25 mouse cellular contexts compared by ENCODE assay signal in the genomic region with DNA sequence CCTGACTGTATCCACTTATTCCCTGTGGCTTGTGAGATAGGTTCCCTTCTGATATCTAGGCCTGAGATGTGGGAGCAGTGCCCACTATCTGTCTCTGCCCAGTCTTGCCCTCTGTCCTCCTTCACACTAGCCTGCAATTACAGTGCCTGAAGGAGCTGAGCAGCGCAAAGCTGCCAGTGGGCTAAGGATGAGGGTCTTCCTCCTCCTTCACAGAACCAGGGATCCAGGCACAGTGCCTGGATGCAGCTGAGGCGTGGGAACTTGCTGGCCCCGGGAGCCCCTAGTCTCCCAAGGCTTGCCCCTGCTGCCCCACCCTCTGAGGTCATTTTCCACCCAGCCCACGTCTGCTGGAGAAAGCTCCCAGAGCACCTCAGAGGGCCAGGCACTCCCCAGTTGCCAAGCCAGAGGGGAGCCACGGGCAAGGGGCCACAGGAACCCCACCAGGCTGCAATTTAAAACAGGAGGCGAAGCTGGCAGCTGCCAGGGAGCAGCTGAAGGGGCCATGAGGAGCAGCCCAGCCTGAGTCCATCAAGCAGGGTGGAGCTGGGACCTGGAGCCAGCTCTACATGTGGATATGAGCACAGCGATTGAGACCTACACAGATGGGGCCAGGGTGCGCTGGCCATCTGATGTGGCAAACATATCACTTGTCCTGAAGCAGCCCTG. TPM values are rescaled to one million over a fixed set of nuclear protein-coding genes. Genes with fewer than 3 reads are reported as not detected.
A peak's percentile ranks its signal among the peaks of the same experiment; 100 is the strongest.
DNase-seq lines count a peak whose midpoint lies in the region; ATAC-seq lines count a peak whose summit lies in the region.
"Had no signal": no experiment of that assay in that cellular context is flagged by ENCODE, and none has a peak within 500 bp of the region (broad histone marks: within the 10 kb centered on the region; RNA-seq: fewer than 3 reads in every experiment).

No protein-coding gene starts in this region.

- no peak for DNase-seq in forebrain, embryonic 10.5 days (ENCODE audit: extremely low spot score, low spot score)
- no peak for DNase-seq in heart, embryonic 10.5 days (ENCODE audit: low spot score)
- DNase-seq in midbrain, embryonic 11.5 days (ENCODE audit: low spot score, missing footprints) = peak; percentile 45
- no peak for DNase-seq in midbrain, embryonic 14.5 days
- DNase-seq in heart, postnatal 36 days = peak; percentile 11 to 22
- DNase-seq in adrenal gland, adult 2 months = no peak
- DNase-seq: adrenal gland, postnatal 25 days; cerebellum, adult 18-20 months; kidney, adult 18-20 months; layer of hippocampus, postnatal 36 days; liver, postnatal 0 days; lung, postnatal 14 days; spleen, adult 18-20 months; thymus, postnatal 25 days had no signal

- no peak overlapping the region for H3K4me3 ChIP-seq in forebrain, embryonic 10.5 days
- H3K4me3 ChIP-seq in forebrain, embryonic 15.5 days = no peak overlapping the region
- H3K4me3 ChIP-seq in heart, embryonic 10.5 days = no peak overlapping the region
- no peak overlapping the region for H3K4me3 ChIP-seq in heart, embryonic 11.5 days (ENCODE audit: low read depth, low read length)
- H3K4me3 ChIP-seq in midbrain, embryonic 11.5 days (ENCODE audit: low read depth, low read length) = no peak overlapping the region
- no peak overlapping the region for H3K4me3 ChIP-seq in midbrain, embryonic 14.5 days (replicated peaks; ENCODE audit: low read depth, low read length)
- H3K4me3 ChIP-seq: erythroblast, embryonic 14.5 days had no signal

- no peaks in the 10 kb centered on the region for H3K4me1 ChIP-seq in forebrain, embryonic 10.5 days
- 0 out of 2 replicates have a peak, but pooled peaks cover 3% of the 10 kb centered on the region for H3K4me1 ChIP-seq in forebrain, embryonic 15.5 days
- H3K4me1 ChIP-seq in heart, embryonic 10.5 days = peaks cover 8% of the 10 kb centered on the region; the same call in 1 of the 2 replicates
- no peaks in the 10 kb centered on the region for H3K4me1 ChIP-seq in heart, embryonic 11.5 days (ENCODE audit: control insufficient read depth, insufficient read depth, low read length)
- no peaks in the 10 kb centered on the region for H3K4me1 ChIP-seq in midbrain, embryonic 11.5 days (ENCODE audit: control insufficient read depth, insufficient read depth, low read length)
- H3K4me1 ChIP-seq in midbrain, embryonic 14.5 days (ENCODE audit: control insufficient read depth, insufficient read depth, low read length) = no peaks in the 10 kb centered on the region

- 0 out of 2 replicates have a peak overlapping the region, but pooled peaks have one; percentile 3 for H3K27ac ChIP-seq in forebrain, embryonic 10.5 days
- no peak overlapping the region for H3K27ac ChIP-seq in forebrain, embryonic 15.5 days (replicated peaks)
- H3K27ac ChIP-seq in heart, embryonic 10.5 days = peak overlapping the region; percentile 13; the same call in 1 of the 2 replicates
- H3K27ac ChIP-seq in heart, embryonic 11.5 days (ENCODE audit: low read depth, low read length) = no peak overlapping the region
- H3K27ac ChIP-seq in midbrain, embryonic 11.5 days (ENCODE audit: low read depth, low read length) = no peak overlapping the region
- no peak overlapping the region for H3K27ac ChIP-seq in midbrain, embryonic 14.5 days (replicated peaks; ENCODE audit: low read depth, low read length)
- H3K27ac ChIP-seq: kidney, postnatal 0 days had no signal

- no peak for ATAC-seq in forebrain, embryonic 15.5 days (replicated peaks)
- ATAC-seq in heart, embryonic 11.5 days (replicated peaks; ENCODE audit: insufficient number of reproducible peaks, low FRiP score, low TSS enrichment) = no peak
- no peak for ATAC-seq in midbrain, embryonic 11.5 days (ENCODE audit: low FRiP score)
- no peak for ATAC-seq in midbrain, embryonic 14.5 days (ENCODE audit: low FRiP score, low TSS enrichment)
- ATAC-seq: forebrain, embryonic 16.5 days; liver, postnatal 0 days had no signal

- no peaks in the 10 kb centered on the region for H3K27me3 ChIP-seq in forebrain, embryonic 10.5 days (ENCODE audit: poor library complexity, severe bottlenecking)
- no peaks in the 10 kb centered on the region for H3K27me3 ChIP-seq in forebrain, embryonic 15.5 days
- H3K27me3 ChIP-seq in heart, embryonic 10.5 days (ENCODE audit: insufficient read depth, poor library complexity, severe bottlenecking) = peaks cover 23% of the 10 kb centered on the region; the same call in 1 of the 2 replicates
- H3K27me3 ChIP-seq in heart, embryonic 11.5 days (ENCODE audit: control insufficient read depth, insufficient read depth, low read length) = no peaks in the 10 kb centered on the region; the same call in 1 of the 2 replicates
- H3K27me3 ChIP-seq in midbrain, embryonic 11.5 days (ENCODE audit: control insufficient read depth, insufficient read depth, low read length) = no peaks in the 10 kb centered on the region; the same call in 1 of the 2 replicates
- H3K27me3 ChIP-seq in midbrain, embryonic 14.5 days (ENCODE audit: control insufficient read depth, insufficient read depth, low read length) = no peaks in the 10 kb centered on the region

- WGBS in forebrain, embryonic 10.5 days = 70% methylated on average over 8 of the region's 8 CpGs
- WGBS in forebrain, embryonic 15.5 days = 69% methylated on average over 8 of the region's 8 CpGs
- 61% methylated on average over 8 of the region's 8 CpGs for WGBS in heart, embryonic 10.5 days
- WGBS in heart, embryonic 11.5 days (ENCODE audit: insufficient replicate concordance) = 63% methylated on average over 8 of the region's 8 CpGs
- 69% methylated on average over 8 of the region's 8 CpGs for WGBS in midbrain, embryonic 11.5 days
- WGBS in midbrain, embryonic 14.5 days = 71% methylated on average over 8 of the region's 8 CpGs

- no peak overlapping the region for H3K9ac ChIP-seq in forebrain, embryonic 15.5 days (replicated peaks)
- H3K9ac ChIP-seq in heart, embryonic 11.5 days (ENCODE audit: low read depth, low read length) = no peak overlapping the region
- no peak overlapping the region for H3K9ac ChIP-seq in midbrain, embryonic 11.5 days (ENCODE audit: low read length)
- no peak overlapping the region for H3K9ac ChIP-seq in midbrain, embryonic 14.5 days (replicated peaks; ENCODE audit: low read length)
- H3K9ac ChIP-seq: liver, postnatal 0 days had no signal

- H3K9me3 ChIP-seq in forebrain, embryonic 10.5 days = no peaks in the 10 kb centered on the region
- no peaks in the 10 kb centered on the region for H3K9me3 ChIP-seq in forebrain, embryonic 15.5 days
- H3K9me3 ChIP-seq in heart, embryonic 10.5 days = no peaks in the 10 kb centered on the region
- no peaks in the 10 kb centered on the region for H3K9me3 ChIP-seq in heart, embryonic 11.5 days (replicated peaks; ENCODE audit: control insufficient read depth, low read length)
- H3K9me3 ChIP-seq in midbrain, embryonic 11.5 days (ENCODE audit: control insufficient read depth, low read length) = no peaks in the 10 kb centered on the region
- H3K9me3 ChIP-seq in midbrain, embryonic 14.5 days (ENCODE audit: control insufficient read depth, low read length) = no peaks in the 10 kb centered on the region

- intact Hi-C loops in heart, postnatal 36 days (cut with DNase I) = no loop called here

- no peak overlapping the region for H3K4me2 ChIP-seq in forebrain, embryonic 15.5 days (replicated peaks)
- H3K4me2 ChIP-seq in heart, embryonic 11.5 days = no peak overlapping the region
- no peak overlapping the region for H3K4me2 ChIP-seq in midbrain, embryonic 11.5 days
- no peak overlapping the region for H3K4me2 ChIP-seq in midbrain, embryonic 14.5 days (ENCODE audit: low read length)

- no peaks in the 10 kb centered on the region for H3K36me3 ChIP-seq in forebrain, embryonic 10.5 days (replicated peaks)
- no peaks in the 10 kb centered on the region for H3K36me3 ChIP-seq in forebrain, embryonic 15.5 days
- no peaks in the 10 kb centered on the region for H3K36me3 ChIP-seq in heart, embryonic 10.5 days
- no peaks in the 10 kb centered on the region for H3K36me3 ChIP-seq in heart, embryonic 11.5 days (ENCODE audit: control insufficient read depth, insufficient read depth, low read length)
- no peaks in the 10 kb centered on the region for H3K36me3 ChIP-seq in midbrain, embryonic 11.5 days (ENCODE audit: control insufficient read depth, insufficient read depth, low read length)
- H3K36me3 ChIP-seq in midbrain, embryonic 14.5 days (ENCODE audit: control insufficient read depth, insufficient read depth, low read length) = no peaks in the 10 kb centered on the region

RNA-seq across cellular contexts. Expression of gene Sstr5, which starts 33.4 kb away (rescaled TPM):
- polyA plus RNA-seq in forebrain, embryonic 10.5 days (2016; fragmentation: Nextera tagmentation; extraction: Ambion mirVana) = 0.10 TPM in 1 of 2 replicates, not detected in the other
- 0.11 and 0.29 TPM in 2 replicates for polyA plus RNA-seq in forebrain, embryonic 15.5 days (2015; fragmentation: Nextera tagmentation; extraction: Ambion mirVana)
- polyA plus RNA-seq in heart, embryonic 10.5 days (2016; fragmentation: Nextera tagmentation; extraction: Ambion mirVana) = 1.1 and 1.5 TPM in 2 replicates
- 0.84 and 1.0 TPM in 2 replicates for polyA plus RNA-seq in heart, embryonic 11.5 days (2014; fragmentation: Nextera tagmentation; extraction: Ambion mirVana)
- not detected in 2 replicates for polyA plus RNA-seq in midbrain, embryonic 11.5 days (2014; fragmentation: Nextera tagmentation; extraction: Ambion mirVana)
- polyA plus RNA-seq in midbrain, embryonic 14.5 days (2014; fragmentation: Nextera tagmentation; extraction: Ambion mirVana) = 0.36 and 0.61 TPM in 2 replicates
- not detected for total RNA-seq in heart, postnatal 36 days (2021)
- total RNA-seq in adrenal gland, adult 2 months (2021) = 1 to 10 TPM in 1 of 2 experiments, under 1 TPM in 1; 0.97 to 1.0 TPM
- 0.36 and 0.54 TPM in 2 replicates for polyA plus RNA-seq in adrenal gland, adult 2 months (2012; rRNA removed)
- total RNA-seq: common myeloid progenitor, adult 5-6 weeks; liver, adult 2 months; megakaryocyte, adult 5-6 weeks; MEL had no signal
- polyA plus RNA-seq: erythroblast, embryonic 14.5 days; kidney, postnatal 0 days; liver, adult 2 months; liver, postnatal 0 days; neural tube, embryonic 11.5 days had no signal

RNA-seq across cellular contexts. Expression of gene Sox8, which starts 40.0 kb away (rescaled TPM):
- 10.9 and 12.1 TPM in 2 replicates for polyA plus RNA-seq in forebrain, embryonic 10.5 days (2016; fragmentation: Nextera tagmentation; extraction: Ambion mirVana)
- 24.0 and 26.9 TPM in 2 replicates for polyA plus RNA-seq in forebrain, embryonic 15.5 days (2015; fragmentation: Nextera tagmentation; extraction: Ambion mirVana)
- polyA plus RNA-seq in heart, embryonic 10.5 days (2016; fragmentation: Nextera tagmentation; extraction: Ambion mirVana) = 2.0 and 3.6 TPM in 2 replicates
- 2.0 and 2.9 TPM in 2 replicates for polyA plus RNA-seq in heart, embryonic 11.5 days (2014; fragmentation: Nextera tagmentation; extraction: Ambion mirVana)
- polyA plus RNA-seq in midbrain, embryonic 11.5 days (2014; fragmentation: Nextera tagmentation; extraction: Ambion mirVana) = 2.0 and 2.1 TPM in 2 replicates
- 8.0 and 13.5 TPM in 2 replicates for polyA plus RNA-seq in midbrain, embryonic 14.5 days (2014; fragmentation: Nextera tagmentation; extraction: Ambion mirVana)
- total RNA-seq in heart, postnatal 36 days (2021) = under 1 TPM; 0.33 to 0.49 TPM
- total RNA-seq in adrenal gland, adult 2 months (2021) = 1 to 10 TPM in 1 of 2 experiments, under 1 TPM in 1; 0.83 to 1.5 TPM
- 1.6 and 2.8 TPM in 2 replicates for polyA plus RNA-seq in adrenal gland, adult 2 months (2012; rRNA removed)
- total RNA-seq: CH12.LX; liver, adult 2 months; megakaryocyte, adult 5-6 weeks; MEL had no signal
- polyA plus RNA-seq: erythroblast, embryonic 14.5 days; liver, adult 2 months; liver, postnatal 0 days had no signal

RNA-seq across cellular contexts. Expression of gene Lmf1, which starts 48.4 kb away (rescaled TPM):
- 22.0 and 24.0 TPM in 2 replicates for polyA plus RNA-seq in forebrain, embryonic 10.5 days (2016; fragmentation: Nextera tagmentation; extraction: Ambion mirVana)
- polyA plus RNA-seq in forebrain, embryonic 15.5 days (2015; fragmentation: Nextera tagmentation; extraction: Ambion mirVana) = 17.0 and 18.1 TPM in 2 replicates
- 36.8 and 43.1 TPM in 2 replicates for polyA plus RNA-seq in heart, embryonic 10.5 days (2016; fragmentation: Nextera tagmentation; extraction: Ambion mirVana)
- polyA plus RNA-seq in heart, embryonic 11.5 days (2014; fragmentation: Nextera tagmentation; extraction: Ambion mirVana) = 32.8 and 34.9 TPM in 2 replicates
- 19.2 and 20.6 TPM in 2 replicates for polyA plus RNA-seq in midbrain, embryonic 11.5 days (2014; fragmentation: Nextera tagmentation; extraction: Ambion mirVana)
- polyA plus RNA-seq in midbrain, embryonic 14.5 days (2014; fragmentation: Nextera tagmentation; extraction: Ambion mirVana) = 19.5 and 20.8 TPM in 2 replicates
- total RNA-seq in heart, postnatal 36 days (2021) = 10 to 100 TPM; 27.4 to 33.8 TPM
- 10 to 100 TPM; 40.4 to 42.6 TPM for total RNA-seq in adrenal gland, adult 2 months (2021)
- 30.3 and 35.8 TPM in 2 replicates for polyA plus RNA-seq in adrenal gland, adult 2 months (2012; rRNA removed)

Comparison
In these comparisons a context has a peak if more than half of its experiments do, and no peak if none do; other contexts are left out.
1. DNase-seq: peak in midbrain, embryonic 11.5 days (single experiment) and heart, postnatal 36 days (2 of 2); none in forebrain, embryonic 10.5 days (single experiment), heart, embryonic 10.5 days (single experiment), midbrain, embryonic 14.5 days (single experiment) and adrenal gland, adult 2 months (single experiment).
2. H3K27ac ChIP-seq: peak in forebrain, embryonic 10.5 days (single experiment) and heart, embryonic 10.5 days (single experiment); none in forebrain, embryonic 15.5 days (single experiment), heart, embryonic 11.5 days (single experiment), midbrain, embryonic 11.5 days (single experiment) and midbrain, embryonic 14.5 days (single experiment).